Mouse (Mus musculus) C2C12 (cell line): ENCODE results near the gene Slc11a2. TPM values are rescaled to one million over a fixed set of nuclear protein-coding genes. Genes with fewer than 3 reads are reported as not detected.

Experiments used
- H3K27me3 ChIP-seq: one replicate; pipeline ENCODE4 v1.6.1; 2011; ENCODE audit not compliant: control insufficient read depth, insufficient read depth, insufficient read length
- H3K36me3 ChIP-seq: one replicate; pipeline ENCODE4 v1.6.1; 2011; ENCODE audit not compliant: control insufficient read depth, insufficient read depth
- H3K4me3 ChIP-seq: one replicate; pipeline ENCODE4 v1.5.1; 2011; ENCODE audit warnings: mild to moderate bottlenecking, control low read depth; ENCODE audit not compliant: poor library complexity, insufficient read depth, severe bottlenecking
- H3K79me2 ChIP-seq: one replicate; pipeline ENCODE4 v1.6.1; 2011; ENCODE audit not compliant: control insufficient read depth, insufficient read depth
- H3K79me3 ChIP-seq: one replicate; pipeline ENCODE4 v1.6.1; 2011; ENCODE audit warnings: low read depth, control low read depth
- H3ac ChIP-seq: one replicate; pipeline ENCODE3; 2011; ENCODE audit warnings: low read depth; ENCODE audit not compliant: control insufficient read depth, insufficient read length
- CEBPB ChIP-seq: IDR thresholded peaks from one replicate; pipeline ENCODE4 v1.6.1; 2011; ENCODE audit warnings: low read depth, mild to moderate bottlenecking, control low read depth, moderate library complexity
- CTCF ChIP-seq: IDR thresholded peaks from one replicate; pipeline ENCODE4 v1.5.1; 2011; ENCODE audit not compliant: control insufficient read depth, insufficient read depth, insufficient read length
- FOSL1 ChIP-seq: IDR thresholded peaks from one replicate; pipeline ENCODE4 v1.8.0; 2011; ENCODE audit warnings: mild to moderate bottlenecking, low read length; ENCODE audit not compliant: poor library complexity, insufficient read depth, severe bottlenecking
- MAX ChIP-seq: IDR thresholded peaks from one replicate; pipeline ENCODE4 v1.6.1; 2011; ENCODE audit warnings: mild to moderate bottlenecking, control low read depth
- MYOD1 ChIP-seq: IDR thresholded peaks from one replicate; pipeline ENCODE4 v1.6.1; 2011; ENCODE audit warnings: low read depth; ENCODE audit not compliant: control insufficient read depth, insufficient read length
- MYOG ChIP-seq: IDR thresholded peaks from one replicate; pipeline ENCODE4 v1.6.1; 2011; ENCODE audit not compliant: control insufficient read depth, insufficient read length; ENCODE audit errors: extremely low read depth
- USF1 ChIP-seq: IDR thresholded peaks from one replicate; pipeline ENCODE4 v1.6.1; 2011; ENCODE audit warnings: low read depth, mild to moderate bottlenecking, control low read depth, moderate library complexity
- long read RNA-seq, 2 experiments: library from polyadenylated mRNA; unstranded; transcript quantifications; one replicate each; pipeline ENCODE4 v2.0.0; 2019 to 2020
- polyA plus RNA-seq: library from polyadenylated mRNA; unstranded; fragments of >200 nt; fragmentation: generic; extraction: Trizol; gene quantifications from one replicate; pipeline ENCODE4 v1.2.1, GENCODE M21; 2012; ENCODE audit warnings: missing spikeins

Slc11a2 gene
- 34.3 TPM for polyA plus RNA-seq
- long read RNA-seq, experiment 1, full-length matches to known transcripts: 16 of 25 reads
- long read RNA-seq, experiment 1, partial matches to known transcripts: 2 of 25 reads
- long read RNA-seq, experiment 1, other reads (novel, unspliced or antisense): 7 of 25 reads
- long read RNA-seq, experiment 2, full-length matches to known transcripts: 152 of 191 reads
- long read RNA-seq, experiment 2, partial matches to known transcripts: 16 of 191 reads
- long read RNA-seq, experiment 2, other reads (novel, unspliced or antisense): 23 of 191 reads

GRCm38 (mm10) chr15:100424396-100425122, at the start of gene Slc11a2:
TSS of gene Slc11a2 (minus strand) at chr15:100425072.
- no peak for TF ChIP-seq USF1
- Histone ChIP-seq H3ac (peak within 1 kb of the TSS; percentile 10), H3K4me3 (no peak within 1 kb of the TSS), H3K36me3 (no peaks in the 10 kb centered on the region), H3K79me2 (peaks cover 32% of the 10 kb centered on the region), H3K27me3 (no peaks in the 10 kb centered on the region), H3K79me3 (peaks cover 20% of the 10 kb centered on the region)

DNA sequence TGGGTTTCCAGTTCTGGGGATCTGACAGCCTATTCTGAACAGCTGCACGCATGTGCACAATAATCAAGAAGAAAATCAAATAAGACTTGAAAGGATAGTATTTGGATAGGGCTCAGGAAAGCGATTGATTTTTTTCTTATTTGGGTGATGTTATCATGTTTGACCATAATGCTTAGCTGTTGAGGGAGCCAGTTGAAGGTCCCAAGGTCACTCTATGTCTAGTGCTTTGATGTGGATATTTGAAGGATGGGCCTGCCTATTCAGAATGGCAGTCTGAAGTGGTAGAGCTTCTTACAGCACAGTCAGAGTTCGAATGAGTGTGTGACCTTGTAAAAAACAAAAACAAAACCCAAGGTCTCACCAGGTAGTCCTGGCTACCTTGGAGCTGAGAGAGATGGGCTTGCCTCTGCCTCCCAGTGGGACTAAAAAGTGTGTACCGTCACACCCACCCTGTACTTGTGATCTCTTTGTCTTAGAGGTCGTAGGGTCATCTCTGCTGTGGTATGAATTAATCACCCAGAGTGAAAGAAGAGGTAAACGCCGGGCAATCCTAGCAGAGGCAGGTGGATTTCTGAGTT, 49.1 kb upstream of the Slc11a2 start:
- Histone ChIP-seq H3ac (no peak overlapping the region), H3K27me3 (no peaks in the 10 kb centered on the region), H3K4me3 (no peak overlapping the region), H3K79me2 (peaks cover 12% of the 10 kb centered on the region), H3K79me3 (no peaks in the 10 kb centered on the region), H3K36me3 (peaks cover 73% of the 10 kb centered on the region)
- no peak for TF ChIP-seq MYOD1

GRCm38 (mm10) chr15:100470037-100470436, 45.2 kb upstream of the Slc11a2 start:
- no peak for TF ChIP-seq MYOG
- TF ChIP-seq USF1: no peak
- TF ChIP-seq MAX: no peak
- no peak for TF ChIP-seq FOSL1
- no peak for TF ChIP-seq CTCF
- no peak for TF ChIP-seq CEBPB
- TF ChIP-seq MYOD1: no peak
- Histone ChIP-seq H3K27me3 (no peaks in the 10 kb centered on the region), H3K79me2 (peaks cover 12% of the 10 kb centered on the region), H3K4me3 (no peak overlapping the region), H3K79me3 (no peaks in the 10 kb centered on the region), H3ac (no peak overlapping the region), H3K36me3 (peaks cover 35% of the 10 kb centered on the region)

DNA sequence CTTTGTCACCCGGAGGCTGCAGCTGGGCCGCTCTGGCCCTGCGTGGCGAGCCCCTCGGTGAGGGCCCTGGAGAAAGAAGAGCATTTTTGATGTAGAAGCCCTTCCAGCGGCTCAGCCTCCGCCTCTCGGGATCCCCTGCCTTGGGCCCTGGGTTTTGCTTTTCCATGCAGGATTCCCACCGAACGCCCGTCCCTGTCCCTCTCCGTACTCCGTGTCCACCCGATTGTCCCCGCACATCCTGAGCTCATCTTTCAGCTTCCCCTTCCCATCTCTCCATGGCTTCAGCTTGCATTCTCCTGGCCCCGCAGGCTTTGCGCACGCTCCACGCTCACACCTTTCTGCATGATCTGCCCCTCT, 44.3 kb upstream of the Slc11a2 start:
- H3K79me2 ChIP-seq: peaks cover 12% of the 10 kb centered on the region
- no peaks in the 10 kb centered on the region for H3K79me3 ChIP-seq
- H3K36me3 ChIP-seq: peaks cover 27% of the 10 kb centered on the region
- H3K4me3 ChIP-seq: peak overlapping the region; percentile 91
- TF ChIP-seq CEBPB (no peak), CTCF (no peak), USF1 (no peak), MYOD1 (no peak), MAX (no peak), FOSL1 (no peak), MYOG (no peak)
- H3K27me3 ChIP-seq: no peaks in the 10 kb centered on the region
- H3ac ChIP-seq: peak overlapping the region; percentile 82

GRCm38 (mm10) chr15:100468295-100469188, 43.7 kb upstream of the Slc11a2 start, which contains the start of gene Letmd1:
TSS of gene Letmd1 (plus strand) at chr15:100469023.
- H3K79me2 ChIP-seq: peaks cover 12% of the 10 kb centered on the region
- H3K79me3 ChIP-seq: no peaks in the 10 kb centered on the region
- H3K36me3 ChIP-seq: peaks cover 20% of the 10 kb centered on the region
- peak within 1 kb of the TSS; percentile 82 for H3ac ChIP-seq
- TF ChIP-seq MYOD1 (no peak), CTCF (peak; percentile 98), CEBPB (no peak), MYOG (no peak), MAX (peak; percentile 89)
- no peaks in the 10 kb centered on the region for H3K27me3 ChIP-seq
- H3K4me3 ChIP-seq: peak within 1 kb of the TSS; percentile 91

GRCm38 (mm10) chr15:100467738-100468137, 42.9 kb upstream of the Slc11a2 start:
- H3K36me3 ChIP-seq: peaks cover 13% of the 10 kb centered on the region
- H3K27me3 ChIP-seq: no peaks in the 10 kb centered on the region
- H3ac ChIP-seq: no peak overlapping the region
- peaks cover 12% of the 10 kb centered on the region for H3K79me2 ChIP-seq
- H3K79me3 ChIP-seq: no peaks in the 10 kb centered on the region
- no peak for TF ChIP-seq CEBPB
- TF ChIP-seq FOSL1: no peak
- no peak for TF ChIP-seq MYOG
- no peak for TF ChIP-seq MAX
- TF ChIP-seq MYOD1: no peak
- no peak for TF ChIP-seq CTCF
- TF ChIP-seq USF1: no peak
- H3K4me3 ChIP-seq: peak overlapping the region; percentile 91
